Mouse (Mus musculus) liver, embryonic 15.5 days (tissue): Measurements from ENCODE around the gene Utrn. TPM values are rescaled to one million over a fixed set of nuclear protein-coding genes. Genes with fewer than 3 reads are reported as not detected.

ENCODE experiments used
- ATAC-seq: fragments of 200-750 bp; cut with Nextera tagmentation; 2 replicates; pipeline ENCODE4 v1.8.0; 2017; ENCODE audit warnings: moderate number of reproducible peaks, mild to moderate bottlenecking, moderate library complexity; ENCODE audit not compliant: insufficient read depth
- H3K27ac ChIP-seq: fragments of 300-500 bp; sonication (generic); replicated peaks from 2 replicates; pipeline ENCODE4 v1.5.1; 2015; ENCODE audit warnings: mild to moderate bottlenecking, inconsistent platforms
- H3K27me3 ChIP-seq: fragments of 300-500 bp; sonication (generic); 2 replicates; pipeline ENCODE4 v1.6.1; 2015; ENCODE audit warnings: mild to moderate bottlenecking, inconsistent platforms
- H3K36me3 ChIP-seq: fragments of 300-500 bp; sonication (generic); replicated peaks from 2 replicates; pipeline ENCODE4 v1.6.1; 2015; ENCODE audit warnings: moderate library complexity, mild to moderate bottlenecking, inconsistent platforms
- H3K4me1 ChIP-seq: fragments of 300-500 bp; sonication (generic); replicated peaks from 2 replicates; pipeline ENCODE4 v1.6.1; 2015; ENCODE audit warnings: inconsistent platforms
- H3K4me2 ChIP-seq: fragments of 300-500 bp; sonication (generic); 2 replicates; pipeline ENCODE4 v1.6.1; 2015; ENCODE audit warnings: moderate library complexity, mild to moderate bottlenecking, inconsistent platforms
- H3K4me3 ChIP-seq: fragments of 300-500 bp; sonication (generic); replicated peaks from 2 replicates; pipeline ENCODE4 v1.5.1; 2015; ENCODE audit warnings: mild to moderate bottlenecking, inconsistent platforms
- H3K9ac ChIP-seq: fragments of 300-500 bp; sonication (generic); 2 replicates; pipeline ENCODE4 v1.6.1; 2015; ENCODE audit warnings: moderate library complexity, mild to moderate bottlenecking, inconsistent platforms
- H3K9me3 ChIP-seq: fragments of 300-500 bp; sonication (generic); replicated peaks from 2 replicates; pipeline ENCODE4 v1.6.1; 2016; ENCODE audit warnings: inconsistent platforms
- WGBS: fragments of 180-500 bp; shearing (Covaris S2); methylation state at CpG from one replicate; pipeline ENCODE4 v1.1.7; 2015; ENCODE audit warnings: mixed read lengths; ENCODE audit not compliant: insufficient replicate concordance; 5-methylcytosine and 5-hydroxymethylcytosine counted together
- polyA plus RNA-seq: library from polyadenylated mRNA; unstranded; fragments of >200 nt; fragmentation: Nextera tagmentation; extraction: Ambion mirVana; gene quantifications from 2 replicates; pipeline ENCODE4 v1.2.1, GENCODE M21; 2015

Utrn gene
- polyA plus RNA-seq, 1 experiment from 2014 or later, result 8.2 TPM

DNA sequence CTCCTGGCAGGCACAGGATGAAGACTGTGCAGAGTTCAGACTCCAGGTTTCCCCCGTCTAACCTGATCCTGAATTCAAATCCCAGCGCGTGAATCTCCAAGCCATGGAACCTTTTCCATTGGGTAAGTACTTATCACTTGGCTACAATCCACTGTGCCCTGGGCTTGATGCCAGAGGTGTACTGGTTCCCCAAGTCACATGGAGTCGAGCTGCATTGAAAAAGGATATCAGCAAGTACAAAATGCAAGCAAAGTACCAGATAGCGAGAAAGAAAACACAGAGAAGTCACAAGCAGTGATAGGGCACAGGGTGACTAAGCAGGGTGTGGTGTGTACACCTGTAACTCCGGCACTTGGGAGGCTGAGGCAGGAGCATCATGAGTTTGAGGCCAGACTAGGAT lies 14.9 kb downstream of the Utrn start:
- no peak overlapping the region for H3K4me2 ChIP-seq
- no peaks in the 10 kb centered on the region for H3K27me3 ChIP-seq
- no peak overlapping the region for H3K9ac ChIP-seq
- WGBS, result 57% methylated on average over 6 of the region's 6 CpGs
- no peaks in the 10 kb centered on the region for H3K36me3 ChIP-seq
- no peak overlapping the region for H3K27ac ChIP-seq
- no peak overlapping the region for H3K4me3 ChIP-seq
- H3K4me1 ChIP-seq, result peaks cover 4% of the 10 kb centered on the region; the same call in 1 of the 2 replicates
- H3K9me3 ChIP-seq, result no peaks in the 10 kb centered on the region
- no peak for ATAC-seq

DNA sequence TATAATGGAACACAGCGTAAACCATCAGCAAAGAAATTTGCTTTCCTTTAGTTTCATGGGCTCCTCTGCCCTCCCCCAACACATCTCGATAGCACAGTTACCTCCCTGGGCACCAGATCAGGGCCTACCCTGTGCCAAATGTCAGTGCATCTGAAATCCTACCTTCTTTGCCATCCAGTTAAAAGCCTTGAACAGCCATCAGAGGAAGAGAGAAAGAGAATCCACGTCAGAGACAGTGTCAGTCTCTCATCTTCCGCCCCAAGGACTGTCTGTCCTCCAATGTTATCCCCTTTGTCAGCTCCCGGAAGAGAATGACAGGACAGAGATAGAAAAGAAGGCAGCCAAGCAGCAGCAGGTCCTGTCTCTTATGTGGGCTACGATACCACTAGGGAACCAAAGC lies 15.4 kb downstream of the Utrn start:
- no peaks in the 10 kb centered on the region for H3K36me3 ChIP-seq
- 62% methylated on average over 6 of the region's 6 CpGs for WGBS
- no peaks in the 10 kb centered on the region for H3K27me3 ChIP-seq
- no peak overlapping the region for H3K27ac ChIP-seq
- ATAC-seq, result no peak
- H3K9me3 ChIP-seq, result no peaks in the 10 kb centered on the region
- peaks cover 4% of the 10 kb centered on the region; the same call in 1 of the 2 replicates for H3K4me1 ChIP-seq
- H3K4me3 ChIP-seq, result no peak overlapping the region
- H3K9ac ChIP-seq, result no peak overlapping the region
- H3K4me2 ChIP-seq, result no peak overlapping the region

DNA sequence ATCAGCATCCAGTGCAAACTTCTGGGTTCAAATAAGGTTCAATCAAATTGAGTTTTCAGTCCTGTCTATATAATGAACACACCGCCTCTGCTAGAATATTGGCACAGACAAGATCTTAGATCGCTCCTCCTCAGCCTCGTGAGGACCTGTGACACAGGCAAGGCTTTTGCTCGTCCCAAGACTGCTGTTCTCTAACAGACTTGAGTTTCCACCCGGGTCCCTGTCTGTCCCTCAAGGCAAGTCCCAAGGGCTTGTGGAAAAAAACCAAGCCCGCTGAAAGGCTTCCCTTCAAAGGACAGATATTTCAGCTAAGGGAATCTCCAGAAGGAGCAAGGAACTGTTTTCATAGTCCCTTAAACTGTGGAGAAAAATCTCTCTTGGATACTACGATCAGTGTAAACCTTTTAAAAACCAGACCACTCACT lies 16.0 kb downstream of the Utrn start:
- H3K9me3 ChIP-seq, result no peaks in the 10 kb centered on the region
- 55% methylated on average over 7 of the region's 7 CpGs for WGBS
- no peak overlapping the region for H3K4me3 ChIP-seq
- ATAC-seq, result no peak
- no peaks in the 10 kb centered on the region for H3K36me3 ChIP-seq
- 0 out of 2 replicates have a peak overlapping the region, but pooled peaks have one; percentile 13 for H3K4me2 ChIP-seq
- H3K4me1 ChIP-seq, result peaks cover 4% of the 10 kb centered on the region; the same call in 1 of the 2 replicates
- H3K27ac ChIP-seq, result no peak overlapping the region
- no peak overlapping the region for H3K9ac ChIP-seq
- no peaks in the 10 kb centered on the region for H3K27me3 ChIP-seq

DNA sequence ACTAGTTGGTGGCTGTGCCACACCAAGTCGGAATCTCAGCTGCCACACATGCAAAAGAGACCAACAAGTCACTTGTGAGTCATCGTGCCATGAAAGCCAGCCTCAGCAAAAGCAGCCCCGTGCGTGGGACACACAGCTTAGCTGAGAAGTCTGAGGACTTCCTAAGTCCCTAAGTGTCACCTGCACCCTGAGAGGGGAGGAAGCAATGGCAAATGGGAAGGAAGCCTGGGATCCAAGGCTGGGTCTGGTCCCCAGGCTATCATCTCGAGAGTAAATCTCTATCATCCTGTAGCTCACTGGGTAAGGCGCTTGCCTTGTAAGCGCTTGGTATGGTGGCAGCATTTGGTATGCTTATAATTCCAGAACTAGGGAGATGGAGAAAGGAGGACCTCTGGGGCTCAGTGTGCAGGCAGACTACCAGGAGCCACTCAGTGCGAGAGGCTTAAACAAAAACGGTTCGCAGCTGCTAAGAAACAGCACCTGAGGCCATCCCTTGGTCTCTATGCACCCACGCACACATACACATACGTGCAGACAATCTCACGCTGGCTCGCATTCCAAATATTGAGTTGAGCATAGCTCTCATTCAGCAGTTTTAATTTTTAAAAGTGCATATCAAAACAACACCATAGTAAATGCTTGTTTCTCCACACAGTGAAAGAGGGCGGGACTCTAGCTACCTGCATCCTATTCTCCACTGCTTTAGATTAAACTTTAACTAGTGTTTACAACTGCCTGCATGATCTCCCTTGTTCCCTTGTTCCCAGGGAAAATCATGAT lies 16.6 kb downstream of the Utrn start:
- H3K4me2 ChIP-seq, result 0 out of 2 replicates have a peak overlapping the region, but pooled peaks have one; percentile 13
- H3K4me1 ChIP-seq, result peaks cover 4% of the 10 kb centered on the region; the same call in 1 of the 2 replicates
- no peak overlapping the region for H3K27ac ChIP-seq
- no peak overlapping the region for H3K9ac ChIP-seq
- no peak for ATAC-seq
- H3K4me3 ChIP-seq, result no peak overlapping the region
- no peaks in the 10 kb centered on the region for H3K27me3 ChIP-seq
- H3K9me3 ChIP-seq, result no peaks in the 10 kb centered on the region
- no peaks in the 10 kb centered on the region for H3K36me3 ChIP-seq
- 77% methylated on average over 15 of the region's 15 CpGs for WGBS

DNA sequence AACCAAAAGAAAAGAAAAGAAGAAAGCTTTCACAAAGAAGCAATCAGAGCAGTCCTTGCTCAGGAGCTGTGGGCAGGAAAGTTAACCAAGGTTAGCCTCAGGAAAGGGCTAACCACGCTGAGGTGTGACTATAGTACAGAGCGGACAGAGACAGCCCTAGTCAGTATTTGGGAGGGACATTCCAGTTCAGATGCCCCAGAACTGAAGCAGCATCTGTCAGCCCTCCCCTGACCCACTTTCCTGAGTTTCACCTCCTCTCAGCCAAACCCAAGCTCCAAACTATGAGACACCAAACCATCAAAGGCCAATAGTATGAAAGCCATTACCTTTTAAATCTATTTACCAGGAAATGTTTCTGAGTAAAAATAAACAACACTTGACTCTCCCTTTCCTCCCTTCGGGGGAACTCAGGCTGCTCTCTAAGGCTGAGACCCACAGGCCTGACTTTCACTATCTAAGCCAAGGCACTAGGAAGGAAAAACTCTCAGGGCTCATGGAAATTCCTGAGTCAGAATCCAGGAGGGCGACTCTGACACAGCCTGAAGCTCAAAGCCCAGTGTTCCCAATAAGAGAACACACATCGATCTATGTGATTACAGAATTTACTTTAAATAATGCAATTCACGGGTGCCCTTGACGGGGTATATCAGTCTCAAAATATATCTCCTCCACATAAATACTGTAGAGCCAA lies 18.2 kb downstream of the Utrn start:
- Histone ChIP-seq H3K4me1 (peaks cover 4% of the 10 kb centered on the region; the same call in 1 of the 2 replicates), H3K9me3 (no peaks in the 10 kb centered on the region), H3K4me3 (no peak overlapping the region), H3K4me2 (no peak overlapping the region), H3K27ac (no peak overlapping the region), H3K9ac (no peak overlapping the region), H3K27me3 (no peaks in the 10 kb centered on the region), H3K36me3 (no peaks in the 10 kb centered on the region)
- no peak for ATAC-seq
- 66% methylated on average over 7 of the region's 7 CpGs for WGBS

DNA sequence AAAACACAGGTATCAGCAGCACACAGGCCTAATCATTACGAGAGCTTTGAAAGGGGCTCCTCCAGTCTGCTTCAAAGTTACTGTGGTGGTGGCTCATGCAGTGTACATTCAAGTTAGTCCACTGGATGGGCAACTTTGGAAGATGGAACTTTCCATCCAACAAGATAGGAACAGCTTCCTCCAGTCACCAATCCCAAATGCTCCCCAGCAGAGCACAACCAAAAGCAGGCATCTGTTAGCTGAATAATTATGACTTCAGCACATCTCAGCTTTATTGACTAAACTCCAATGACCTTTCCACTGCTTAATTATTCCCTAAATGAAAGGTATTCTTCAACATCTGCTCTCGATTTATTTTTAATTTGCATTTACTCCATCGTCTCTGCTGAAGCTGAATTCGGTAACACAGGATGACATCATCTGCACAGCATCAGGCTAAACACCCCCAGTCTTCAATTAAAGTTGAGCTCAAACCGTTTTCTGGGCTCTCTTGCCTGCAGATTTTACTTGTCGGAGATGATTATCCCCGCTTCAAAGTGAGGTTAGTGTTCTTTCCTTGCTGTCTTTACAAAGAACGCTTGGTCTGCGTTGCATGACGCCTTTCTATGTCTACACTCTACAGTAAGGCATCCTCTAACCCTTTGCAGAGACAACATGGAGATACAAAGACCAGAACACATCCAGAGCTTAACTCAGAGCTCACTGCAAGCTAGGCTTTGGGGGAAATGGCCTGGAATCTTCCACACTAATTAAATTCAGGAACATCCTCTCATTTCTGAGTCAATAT lies 20.6 kb downstream of the Utrn start:
- no peak overlapping the region for H3K9ac ChIP-seq
- no peaks in the 10 kb centered on the region; the same call in 1 of the 2 replicates for H3K4me1 ChIP-seq
- H3K9me3 ChIP-seq, result no peaks in the 10 kb centered on the region
- H3K4me2 ChIP-seq, result no peak overlapping the region
- H3K4me3 ChIP-seq, result no peak overlapping the region
- 72% methylated on average over 10 of the region's 10 CpGs for WGBS
- H3K36me3 ChIP-seq, result no peaks in the 10 kb centered on the region
- no peaks in the 10 kb centered on the region for H3K27me3 ChIP-seq
- ATAC-seq, result no peak
- no peak overlapping the region for H3K27ac ChIP-seq

DNA sequence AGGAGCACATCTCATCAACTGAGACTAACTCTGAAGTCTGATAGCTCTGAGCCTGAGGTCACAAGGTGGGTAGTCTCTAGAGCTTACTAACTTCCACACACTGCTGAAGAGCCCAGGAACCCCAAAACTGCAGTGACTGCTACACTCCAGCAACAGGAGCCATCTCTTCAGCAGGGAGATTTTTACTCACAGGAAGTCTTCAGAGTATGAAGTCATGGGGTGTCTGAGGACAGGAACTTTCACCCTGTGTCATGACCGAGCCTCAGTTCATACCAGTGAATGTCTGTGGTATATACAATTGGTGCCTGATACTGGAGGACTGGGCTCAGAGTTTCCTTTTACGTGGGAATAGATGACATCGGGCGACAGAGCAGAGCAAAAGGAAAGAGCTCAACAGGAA lies 26.6 kb downstream of the Utrn start:
- 51% methylated on average over 4 of the region's 4 CpGs for WGBS
- Histone ChIP-seq H3K4me2 (no peak overlapping the region), H3K4me1 (no peaks in the 10 kb centered on the region), H3K9ac (no peak overlapping the region), H3K9me3 (no peaks in the 10 kb centered on the region), H3K27me3 (no peaks in the 10 kb centered on the region), H3K4me3 (no peak overlapping the region), H3K36me3 (no peaks in the 10 kb centered on the region), H3K27ac (no peak overlapping the region)
- no peak for ATAC-seq

DNA sequence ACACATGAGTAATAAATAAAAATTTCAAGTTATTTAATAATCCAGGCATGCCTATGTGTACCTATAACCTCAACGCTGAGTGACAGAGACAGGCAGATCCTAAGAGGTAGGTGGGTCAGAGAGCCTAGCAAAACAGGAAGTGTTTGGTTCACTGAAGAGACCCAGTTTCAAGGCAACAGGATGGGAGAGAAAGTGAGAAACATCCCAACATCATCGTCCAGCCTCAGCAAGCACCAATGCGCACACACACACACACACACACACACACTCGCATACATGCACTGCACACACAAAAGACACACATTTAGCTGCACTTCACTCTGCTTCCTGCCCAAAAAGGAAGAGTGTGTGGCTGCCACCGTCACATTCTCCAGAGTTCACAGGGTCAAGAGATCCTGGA lies 27.7 kb downstream of the Utrn start:
- ATAC-seq, result no peak
- 32% methylated on average over 5 of the region's 5 CpGs for WGBS
- Histone ChIP-seq H3K27me3 (no peaks in the 10 kb centered on the region), H3K4me1 (0 out of 2 replicates have a peak, but pooled peaks cover under 1% of the 10 kb centered on the region), H3K9me3 (no peaks in the 10 kb centered on the region), H3K4me2 (no peak overlapping the region), H3K4me3 (no peak overlapping the region), H3K36me3 (no peaks in the 10 kb centered on the region), H3K9ac (no peak overlapping the region), H3K27ac (no peak overlapping the region)

DNA sequence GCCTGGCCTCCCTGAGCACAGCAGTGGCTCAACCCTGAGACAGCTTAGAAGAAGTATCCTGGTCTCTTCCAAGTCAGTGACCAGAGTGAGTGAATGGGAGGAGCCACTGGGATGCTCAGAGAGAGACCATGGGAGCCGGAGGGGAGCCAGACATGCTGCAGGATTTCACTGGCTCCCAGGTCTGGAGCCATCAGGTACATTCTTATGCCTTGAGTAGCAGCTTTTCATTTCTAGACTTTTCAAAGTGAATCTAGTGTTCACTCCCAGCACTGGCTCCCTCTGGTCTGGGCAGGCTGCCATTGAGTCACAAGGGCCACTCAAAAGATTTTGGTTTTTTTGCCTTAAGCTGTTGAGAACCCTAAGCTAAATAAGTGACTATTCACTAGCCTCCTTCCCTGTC lies 31.5 kb downstream of the Utrn start:
- Histone ChIP-seq H3K27ac (no peak overlapping the region), H3K9ac (no peak overlapping the region), H3K4me2 (no peak overlapping the region), H3K9me3 (no peaks in the 10 kb centered on the region), H3K4me3 (no peak overlapping the region), H3K4me1 (0 out of 2 replicates have a peak, but pooled peaks cover 3% of the 10 kb centered on the region), H3K36me3 (no peaks in the 10 kb centered on the region), H3K27me3 (no peaks in the 10 kb centered on the region)
- WGBS, result 86% methylated on average over 1 of the region's 1 CpGs
- no peak for ATAC-seq

DNA sequence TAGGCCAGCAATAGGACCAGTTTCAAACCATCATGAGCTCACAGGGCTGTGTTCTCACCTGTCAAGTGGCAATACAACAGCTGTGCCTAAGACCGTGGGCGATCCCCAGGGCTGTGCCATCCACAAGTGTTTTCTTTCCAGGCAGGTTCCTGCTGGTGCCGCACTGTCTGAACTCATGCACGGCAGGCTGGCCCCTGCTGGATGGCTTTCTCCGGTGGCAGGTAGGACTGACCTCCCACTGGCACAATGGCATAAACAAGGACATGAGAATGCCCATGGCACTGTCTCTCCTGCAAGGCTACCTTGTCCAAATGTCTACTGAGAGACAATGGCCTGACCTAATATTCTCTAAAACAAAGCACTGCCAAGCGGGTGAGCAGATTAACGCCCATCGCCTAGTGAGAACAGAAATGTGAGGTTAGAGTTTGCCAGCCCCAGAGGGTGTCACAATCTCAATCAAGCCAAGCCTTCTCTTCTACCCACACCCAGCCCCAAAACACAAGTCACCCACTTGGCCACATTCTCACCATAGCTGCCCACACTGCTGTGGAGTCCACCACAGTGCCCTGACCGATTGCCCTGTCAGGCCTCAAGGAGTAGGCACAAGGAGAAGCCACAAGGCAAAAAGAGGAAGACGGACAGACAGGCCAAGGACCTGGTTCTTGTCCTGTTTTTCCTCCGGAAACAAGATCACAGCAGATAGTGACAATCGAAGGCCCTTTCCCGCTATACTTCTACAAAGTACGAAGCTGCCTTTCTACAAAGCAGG lies 32.9 kb downstream of the Utrn start:
- H3K27me3 ChIP-seq, result no peaks in the 10 kb centered on the region
- WGBS, result 44% methylated on average over 14 of the region's 14 CpGs
- H3K9me3 ChIP-seq, result no peaks in the 10 kb centered on the region
- no peak overlapping the region for H3K9ac ChIP-seq
- H3K4me1 ChIP-seq, result 0 out of 2 replicates have a peak, but pooled peaks cover 7% of the 10 kb centered on the region
- H3K27ac ChIP-seq, result no peak overlapping the region
- no peak; the same call in 1 of the 2 replicates for ATAC-seq
- H3K36me3 ChIP-seq, result no peaks in the 10 kb centered on the region
- no peak overlapping the region for H3K4me3 ChIP-seq
- no peak overlapping the region for H3K4me2 ChIP-seq
